Mouse (Mus musculus) frontal cortex, adult 2 months (tissue): ENCODE data around the gene Praf2. TPM values are rescaled to one million over a fixed set of nuclear protein-coding genes. Genes with fewer than 3 reads are reported as not detected.
"Not testable (repeated sequence)": the region's sequence is repeated elsewhere in the genome, so short reads cannot be mapped to it uniquely, and the experiment has no call there.

Source experiments
- DNase-seq, 2 experiments: peaks; one replicate each; pipeline ENCODE4 v3.0.0; 2022; ENCODE audit warnings: low spot score in 1 of 2; ENCODE audit errors: extremely low spot score in 1 of 2
- polyA plus RNA-seq: library from polyadenylated mRNA; depleted of rRNA; stranded (reverse); fragments of >200 nt; gene quantifications from 2 replicates; pipeline ENCODE4 v1.2.3, GENCODE M21; 2012; rRNA removed

Praf2 gene
- 118 and 124 TPM in 2 replicates for polyA plus RNA-seq

DNA sequence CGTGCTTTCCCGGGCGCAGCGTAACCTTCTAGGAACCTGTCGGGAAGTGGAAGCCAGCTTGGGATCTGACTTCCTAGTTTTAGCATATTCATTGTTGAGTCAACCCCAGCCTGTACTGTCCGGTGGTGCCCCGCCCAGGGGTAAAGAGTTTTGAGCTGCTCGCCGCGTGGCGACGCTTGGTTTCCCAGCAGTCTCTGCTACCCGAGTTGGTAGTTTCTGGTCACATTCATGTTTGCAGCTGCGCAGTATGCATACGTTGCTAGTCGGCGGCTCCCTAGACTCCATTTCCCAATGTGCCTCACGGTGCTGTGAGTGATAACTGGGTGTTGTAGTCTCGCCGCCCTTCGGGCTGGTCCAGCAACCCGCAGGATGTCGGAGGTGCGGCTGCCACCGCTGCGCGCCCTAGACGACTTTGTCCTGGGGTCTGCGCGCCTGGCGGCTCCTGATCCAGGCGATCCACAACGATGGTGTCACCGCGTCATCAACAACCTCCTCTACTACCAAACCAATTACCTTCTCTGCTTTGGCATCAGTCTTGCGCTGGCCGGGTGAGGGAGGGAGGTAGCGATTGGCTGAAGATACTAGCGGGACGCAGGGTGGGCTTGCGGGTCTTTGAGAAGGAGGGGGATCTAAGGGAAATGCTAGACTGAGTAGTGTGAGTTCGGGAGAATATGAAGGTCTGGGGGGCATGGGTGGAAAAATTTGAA is at the start of gene Praf2:
TSS of gene Praf2 (plus strand) at position 225 of the 707 bp plus-strand sequence.
- DNase-seq: peak; percentile 81 to 88

DNA sequence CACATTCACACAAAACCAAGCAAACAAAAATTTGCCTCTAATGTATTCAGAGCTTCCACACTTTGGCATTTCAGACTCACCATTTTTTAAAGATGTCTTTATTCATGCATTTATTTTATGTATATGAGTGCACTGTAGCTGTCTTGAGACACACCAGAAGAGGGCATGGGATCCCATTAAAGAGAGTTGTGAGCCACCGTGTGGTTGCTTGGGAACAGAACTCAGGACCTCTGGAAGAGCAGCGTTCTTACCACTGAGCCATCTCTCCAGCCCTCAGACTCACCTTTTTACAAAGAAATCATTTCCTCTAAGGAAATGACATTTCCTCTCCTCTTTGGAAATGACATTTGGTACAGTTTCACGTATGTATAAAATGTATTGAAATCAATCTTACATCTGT is 49.3 kb upstream of the Praf2 start:
- DNase-seq: peak in 1 of 2 experiments; percentile 12

GRCm38 (mm10) chrX:7679405-7680056 is 48.7 kb upstream of the Praf2 start:
- peak; percentile 46 to 88 for DNase-seq

GRCm38 (mm10) chrX:7680057-7680412 is 48.2 kb upstream of the Praf2 start:
- DNase-seq: no peak

- DNase-seq: no peak
These were observed 47.4 kb upstream of the Praf2 start, which contains the start of gene Magix for GRCm38 (mm10) chrX:7680864-7681263. Gene Magix, minus strand, starts transcription at chrX:7681251.

- DNase-seq: no peak
These were observed 39.9 kb upstream of the Praf2 start for GRCm38 (mm10) chrX:7688321-7688720.

GRCm38 (mm10) chrX:7690486-7690885 is 37.8 kb upstream of the Praf2 start:
- DNase-seq: no peak

DNA sequence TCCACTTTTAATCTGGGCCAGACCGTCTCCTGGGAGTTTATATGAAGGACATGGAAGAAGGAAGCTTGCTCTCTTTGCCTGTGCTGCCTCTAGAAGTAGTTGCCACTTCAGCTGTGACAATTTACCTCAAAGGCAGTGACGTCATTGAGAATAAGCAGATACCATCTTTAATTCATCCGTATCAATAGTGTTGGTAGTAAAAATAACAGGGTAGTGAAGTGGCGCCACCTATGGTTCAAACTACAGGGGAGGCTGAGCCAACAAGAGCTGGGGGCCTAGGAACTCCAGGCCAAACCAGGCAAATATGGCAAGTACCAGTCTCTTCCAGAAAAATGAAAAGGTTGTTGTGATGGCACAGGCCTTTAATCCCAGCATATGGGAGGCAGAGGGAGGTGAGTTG is 35.4 kb upstream of the Praf2 start:
- no peak for DNase-seq

DNA sequence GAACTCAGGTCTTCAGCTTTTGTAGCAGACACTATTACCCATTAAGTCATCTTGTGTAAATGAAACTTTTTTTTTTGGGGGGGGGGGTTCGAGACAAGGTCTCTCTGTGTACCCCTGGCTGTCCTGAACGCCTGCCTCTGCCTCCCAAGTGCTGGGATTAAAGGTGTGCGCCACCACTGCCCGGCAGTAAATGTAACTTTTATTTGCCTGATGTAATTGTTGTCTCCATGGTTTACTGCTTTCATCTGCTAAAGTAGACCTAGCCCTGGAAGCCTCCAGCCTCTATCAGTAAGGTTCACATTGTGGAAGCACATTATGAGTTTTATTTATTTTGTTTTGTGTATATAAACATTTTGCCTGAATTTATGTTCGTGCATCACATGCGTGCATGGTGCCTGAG is 31.7 kb upstream of the Praf2 start:
- DNase-seq: no peak

- DNase-seq: peak; percentile 85 to 89
These were observed 31.3 kb upstream of the Praf2 start, which contains the start of gene Gpkow for GRCm38 (mm10) chrX:7696954-7697381. Gene Gpkow, plus strand, starts transcription at chrX:7697131.

DNA sequence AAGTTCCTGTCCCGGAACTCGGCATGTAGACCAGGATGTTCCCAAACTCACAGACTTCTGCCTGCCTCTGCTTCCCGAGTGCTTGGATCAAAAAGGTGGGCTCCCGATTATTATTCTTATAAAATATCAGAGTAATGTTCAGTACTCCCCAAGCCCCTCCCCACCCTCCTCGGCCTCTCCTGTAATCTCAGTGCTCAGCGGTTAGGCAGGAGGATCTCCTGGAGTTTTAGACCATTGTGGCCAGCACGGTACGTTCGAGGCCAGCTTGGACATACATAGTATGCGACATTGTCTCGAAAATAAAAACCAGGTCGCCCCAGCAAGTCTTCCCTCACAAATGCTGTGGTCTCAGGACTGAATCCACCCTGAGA is 14.5 kb upstream of the Praf2 start:
- not testable (repeated sequence) for DNase-seq

- peak; percentile 93 to 94 for DNase-seq
These were observed 13.9 kb upstream of the Praf2 start, which contains the start of gene Wdr45 for GRCm38 (mm10) chrX:7714135-7714899. Gene Wdr45, plus strand, starts transcription at chrX:7714333.

DNA sequence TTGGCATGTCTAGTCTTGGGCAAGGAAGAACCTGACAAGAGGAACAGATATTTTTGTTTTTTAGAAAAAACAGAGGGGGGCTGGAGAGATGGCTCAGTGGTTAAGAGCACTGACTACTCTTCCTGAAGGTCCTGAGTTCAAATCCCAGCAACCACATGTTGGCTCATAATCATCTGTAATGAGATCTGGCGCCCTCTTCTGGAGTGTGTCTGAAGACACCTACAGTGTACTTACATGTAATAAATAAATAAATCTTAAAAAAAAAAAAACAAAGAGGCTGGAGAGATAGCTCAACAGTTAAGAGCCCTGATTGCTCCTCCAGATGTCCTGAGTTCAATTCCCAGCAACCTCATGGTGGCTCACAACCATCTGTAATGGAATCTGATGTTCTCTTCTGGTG is 12.2 kb upstream of the Praf2 start:
- not testable (repeated sequence) for DNase-seq

DNA sequence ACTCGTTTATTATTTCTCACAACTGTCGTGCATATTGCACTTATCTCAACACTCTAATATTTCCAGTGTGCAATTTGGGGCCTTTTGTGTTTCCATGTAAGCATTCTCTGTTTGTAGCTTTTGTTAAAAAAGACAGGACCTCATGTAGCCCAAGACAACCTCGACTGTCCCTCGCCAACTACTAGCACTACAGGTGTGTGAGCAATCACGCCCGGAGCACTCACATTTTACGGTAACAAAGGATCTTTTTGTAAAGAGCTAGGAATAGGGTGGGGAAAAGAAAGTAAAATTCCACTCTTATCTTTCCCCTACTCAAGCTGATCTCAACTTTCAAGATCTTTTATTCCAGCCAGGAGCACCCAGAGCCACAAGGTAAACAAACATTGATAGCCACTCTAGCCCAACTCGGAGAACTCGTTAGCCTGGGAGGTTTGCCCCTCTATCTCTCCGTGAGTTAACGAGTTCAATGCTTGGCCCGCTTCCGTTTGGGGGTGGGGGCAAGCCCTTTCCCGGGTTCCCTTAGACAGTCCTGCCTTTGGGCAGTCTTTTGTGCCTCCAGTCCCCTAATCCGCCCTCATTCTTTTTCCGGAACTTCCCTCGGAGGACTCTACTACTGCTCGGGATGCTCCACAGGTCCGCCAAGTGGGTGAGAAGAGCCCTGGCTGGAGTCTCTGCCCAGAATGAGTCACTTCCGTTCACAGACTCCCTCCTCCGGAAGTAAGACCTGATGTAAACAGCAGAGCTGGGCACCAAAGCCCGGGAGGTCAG is 6.5 kb upstream of the Praf2 start, which contains the start of gene Gm45208:
TSS of gene Gm45208 (plus strand) at position 732 of the 768 bp plus-strand sequence.
- peak; percentile 45 to 70 for DNase-seq

GRCm38 (mm10) chrX:7722282-7722611 is 6.0 kb upstream of the Praf2 start:
- DNase-seq: no peak

- DNase-seq: no peak
These were observed 5.5 kb upstream of the Praf2 start for GRCm38 (mm10) chrX:7722691-7723090.

DNA sequence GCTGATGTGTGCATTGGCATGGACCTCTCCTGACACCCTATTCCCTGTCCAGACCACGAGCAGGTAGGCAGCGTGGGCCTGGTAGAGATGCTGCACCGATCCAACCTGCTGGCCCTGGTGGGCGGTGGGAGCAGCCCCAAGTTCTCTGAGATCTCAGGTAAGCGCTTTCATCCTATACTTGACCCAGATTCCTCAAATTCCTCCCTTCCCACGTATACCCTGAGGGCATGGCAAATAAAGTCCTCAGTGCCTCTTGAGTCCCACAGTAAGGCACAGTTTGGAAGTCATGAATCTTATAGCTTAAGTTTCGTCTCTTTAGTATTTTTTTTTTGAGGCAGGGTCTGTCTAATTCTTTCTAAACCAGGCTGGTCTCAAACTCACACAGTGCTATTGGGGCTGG is 4.1 kb upstream of the Praf2 start:
- no peak for DNase-seq

- no peak for DNase-seq
These were observed 2.4 kb upstream of the Praf2 start for GRCm38 (mm10) chrX:7725841-7726240.

DNA sequence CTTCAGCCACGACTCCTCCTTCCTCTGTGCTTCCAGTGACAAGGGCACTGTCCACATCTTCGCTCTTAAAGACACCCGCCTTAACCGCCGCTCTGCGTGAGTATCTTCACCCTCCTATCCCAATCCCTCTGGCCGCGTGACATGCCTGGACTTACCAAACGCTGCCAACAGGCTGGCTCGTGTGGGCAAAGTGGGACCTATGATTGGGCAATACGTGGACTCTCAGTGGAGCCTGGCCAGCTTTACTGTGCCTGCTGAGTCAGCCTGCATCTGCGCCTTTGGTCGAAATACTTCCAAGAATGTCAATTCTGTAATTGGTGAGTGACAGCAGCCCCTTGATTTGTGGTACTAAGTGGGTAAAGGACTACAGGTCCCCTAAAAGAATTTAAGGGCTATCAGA is 1.1 kb upstream of the Praf2 start:
- no peak for DNase-seq

- DNase-seq: no peak
These were observed 655 bp downstream of the Praf2 start for GRCm38 (mm10) chrX:7728922-7729265.
